Mouse (Mus musculus) heart, postnatal 14 days (tissue): ENCODE data around the gene Ppp1r9a. TPM values are rescaled to one million over a fixed set of nuclear protein-coding genes. Genes with fewer than 3 reads are reported as not detected.

Experiments
- DNase-seq, 2 experiments: peaks; one replicate each; pipeline ENCODE4 v3.0.0; 2021 to 2022
- intact Hi-C: fragments of 180-260 bp; cut with DNase I; formaldehyde crosslinking; loops from one replicate; pipeline ENCODE4 v1.15.1; 2025
- total RNA-seq, 2 experiments: library from RNA; stranded (reverse); gene quantifications; 2 replicates each; pipeline ENCODE4 v1.2.3; 2021

Gene Ppp1r9a
- total RNA-seq, 2 experiments from 2014 or later: 18.1 to 18.6 TPM

DNA sequence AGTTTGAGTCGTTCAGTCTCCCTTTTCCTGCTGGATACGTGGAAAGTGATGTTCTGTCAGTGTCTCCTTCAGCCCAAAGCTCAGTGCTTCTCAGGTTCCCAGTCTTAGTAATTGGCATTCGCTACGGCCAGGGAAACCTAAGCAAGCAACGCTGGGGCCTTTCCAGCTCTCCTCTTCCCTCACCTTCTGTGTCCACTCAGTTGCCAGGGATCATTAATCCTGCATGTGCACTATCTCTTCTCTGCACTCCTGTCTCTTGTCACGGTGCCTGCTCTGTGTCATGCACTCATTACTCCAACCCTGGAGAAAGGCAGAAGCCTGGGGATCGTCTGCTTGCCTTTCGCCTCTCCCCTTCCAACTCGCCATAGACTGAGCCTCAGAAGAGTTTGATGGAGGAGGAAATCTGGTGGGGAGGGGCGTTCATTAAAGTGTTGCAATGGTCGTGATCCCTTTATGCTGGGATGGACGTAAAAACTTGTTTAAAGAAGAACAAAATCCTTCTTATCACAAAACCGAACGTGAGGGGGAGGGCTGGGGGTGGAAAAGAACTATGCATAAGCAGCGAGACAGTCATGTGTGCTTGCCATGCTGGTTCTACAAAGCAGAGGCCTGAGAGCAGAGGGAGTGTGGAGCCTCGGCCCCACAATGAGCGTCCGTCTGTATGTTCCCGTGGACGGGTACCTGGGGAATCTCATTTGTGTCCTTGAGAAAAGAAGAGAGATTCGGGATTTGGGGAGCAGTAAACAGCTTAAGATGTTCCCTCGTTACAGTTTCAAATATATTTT, 103.0 kb downstream of the Ppp1r9a start:
- intact Hi-C loops: no loop called here
- peak in 1 of 2 experiments; percentile 21 for DNase-seq

DNA sequence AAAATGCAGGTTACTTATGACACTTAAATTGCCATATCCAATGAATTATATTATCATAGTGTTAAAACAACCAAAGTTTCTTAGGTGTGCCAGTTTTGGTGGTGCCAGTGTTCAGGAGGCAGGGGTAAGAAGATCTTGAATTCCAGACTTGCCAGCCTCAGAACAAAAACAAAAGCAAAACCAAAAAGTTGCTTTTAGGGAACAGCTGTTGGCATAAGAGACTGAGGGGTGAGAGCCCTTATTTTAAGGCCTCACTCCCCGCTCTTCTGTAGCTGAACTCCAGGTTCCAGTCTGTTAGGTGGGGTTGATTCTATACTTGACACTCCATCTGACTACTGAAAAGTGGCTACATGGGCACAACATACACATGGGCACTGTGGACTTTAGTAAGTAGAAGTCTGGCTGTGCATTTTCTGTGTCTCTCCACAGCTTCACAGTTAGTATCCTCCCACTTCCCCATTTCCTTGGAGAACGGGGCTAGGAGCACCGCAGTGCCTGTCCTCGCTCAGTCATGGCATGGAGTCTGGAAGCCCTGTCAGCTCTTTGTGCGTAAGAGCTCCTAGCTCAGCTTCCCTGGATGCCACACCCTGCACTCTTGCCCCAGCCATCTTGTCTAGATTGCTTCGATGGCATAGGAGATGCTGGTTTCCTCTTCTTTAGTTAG, 103.7 kb downstream of the Ppp1r9a start:
- intact Hi-C loops: no loop called here
- no peak for DNase-seq

DNA sequence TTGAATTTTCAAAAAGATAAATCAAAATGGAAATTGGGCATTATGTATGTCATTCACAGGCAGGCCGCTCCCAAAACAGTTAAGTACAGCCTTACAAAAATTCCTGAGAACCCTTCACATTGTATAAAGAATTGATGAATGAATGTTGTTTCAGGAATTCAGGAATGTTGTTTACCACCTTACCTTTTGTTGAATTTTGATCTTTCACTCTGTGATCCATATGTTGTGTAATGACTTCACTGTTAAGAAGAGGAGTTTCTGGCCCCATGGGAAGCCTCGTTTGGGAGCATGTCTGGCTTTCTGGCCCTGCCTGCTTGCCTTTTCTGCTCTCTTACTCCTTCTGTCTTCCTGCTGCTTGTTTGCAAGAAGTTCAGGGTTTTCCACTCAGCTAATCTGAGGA, 105.4 kb downstream of the Ppp1r9a start:
- no peak for DNase-seq
- intact Hi-C loops: no loop called here

DNA sequence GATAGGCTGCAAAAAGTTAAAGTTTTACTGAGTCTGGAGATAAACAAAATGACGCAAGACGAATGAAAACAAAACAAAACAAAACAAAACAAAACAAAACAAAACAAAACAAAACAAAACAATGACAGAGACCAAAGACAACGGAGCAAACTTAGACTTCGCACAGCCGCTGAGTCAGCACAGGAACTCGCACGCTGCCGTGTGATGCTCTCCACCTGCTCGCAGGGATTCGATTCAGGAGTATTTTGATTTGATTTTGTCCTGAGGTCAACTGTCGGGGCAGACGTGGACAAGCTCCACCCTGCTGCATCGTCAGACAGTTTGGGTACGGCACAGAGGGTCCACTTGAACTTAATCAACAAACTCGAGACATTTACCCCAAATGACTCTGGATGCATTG, 105.9 kb downstream of the Ppp1r9a start:
- DNase-seq: no peak
- intact Hi-C loops: no loop called here

DNA sequence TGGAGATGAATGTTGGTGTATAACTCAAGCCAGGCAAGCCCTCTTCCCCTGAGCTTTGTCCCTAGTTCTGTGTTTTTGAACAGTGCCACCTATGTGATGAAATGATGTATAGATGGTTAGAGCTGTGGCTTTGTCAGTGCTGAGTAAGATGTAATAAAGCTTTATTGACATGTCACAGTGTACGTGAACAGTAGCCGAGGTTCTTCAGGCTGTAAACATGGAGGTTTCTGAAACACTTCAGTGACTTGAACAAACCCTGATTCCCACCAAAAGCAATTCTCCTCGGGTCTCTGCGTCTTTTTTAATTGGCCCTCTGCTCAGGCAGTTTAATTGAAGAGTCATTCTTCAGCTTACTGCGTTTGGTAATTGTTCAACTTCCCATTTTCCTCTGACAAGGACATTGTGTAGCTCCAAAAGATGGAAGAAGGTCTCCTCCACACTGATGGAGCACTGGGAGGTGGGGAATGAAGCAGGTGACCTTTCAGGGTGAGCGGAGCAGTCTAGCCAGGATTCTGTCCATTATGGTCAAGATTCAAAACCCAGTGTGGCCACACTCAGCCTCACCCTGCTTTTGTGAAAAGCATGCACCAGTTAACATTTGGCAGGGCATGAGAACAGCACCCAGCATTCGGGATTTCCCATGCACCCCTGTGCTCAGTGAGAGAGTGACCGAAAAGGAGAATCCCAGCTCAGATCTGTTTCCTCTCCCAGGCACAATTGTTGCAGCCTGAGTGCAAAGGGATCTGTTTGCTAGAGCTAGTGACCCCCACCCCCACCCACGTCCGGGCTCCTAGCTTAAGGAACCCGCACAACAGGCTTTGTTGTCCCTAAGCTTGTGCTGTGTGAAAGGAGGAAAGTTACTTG, 108.1 kb downstream of the Ppp1r9a start:
- DNase-seq: no peak
- intact Hi-C loops: no loop called here

DNA sequence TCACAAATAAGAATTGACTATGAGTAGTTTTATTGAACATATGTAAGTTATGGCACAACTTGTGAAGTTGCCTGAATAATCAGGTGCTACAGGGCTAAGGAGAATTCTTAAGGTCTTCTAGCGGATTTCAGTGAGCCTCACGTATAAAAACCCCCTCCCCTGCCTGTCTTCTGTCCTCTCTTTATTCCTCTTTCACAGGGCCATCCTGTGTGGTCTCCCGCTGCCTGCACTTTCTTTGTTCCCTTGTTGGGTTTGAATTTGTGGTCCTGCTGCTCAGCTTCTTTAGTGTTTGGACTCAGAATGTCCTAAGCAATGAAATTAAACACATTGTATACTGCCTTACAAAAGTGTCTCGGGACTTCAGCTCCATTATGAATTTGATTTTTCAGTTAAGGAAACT, 110.1 kb downstream of the Ppp1r9a start:
- no peak for DNase-seq
- intact Hi-C loops: no loop called here

DNA sequence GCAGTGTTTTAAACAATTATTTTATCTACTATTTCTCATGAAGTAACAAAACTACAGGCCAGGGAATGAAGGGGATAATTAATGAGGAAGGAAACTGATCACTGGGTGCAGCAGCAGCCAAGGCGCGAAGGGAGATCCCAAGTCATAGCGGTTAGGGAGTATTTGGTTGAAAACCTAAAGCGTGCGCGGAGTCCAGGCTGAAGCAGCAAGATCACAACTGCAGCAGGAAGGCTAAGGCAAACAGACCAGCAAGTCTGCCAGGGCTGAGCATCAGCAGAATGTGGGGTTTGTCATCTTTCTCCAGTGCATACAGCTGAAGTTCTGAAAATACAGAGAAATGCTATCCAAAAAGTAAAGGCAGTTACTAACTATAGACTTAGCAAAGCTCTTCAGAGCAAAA, 111.8 kb downstream of the Ppp1r9a start:
- intact Hi-C loops: no loop called here
- no peak for DNase-seq

DNA sequence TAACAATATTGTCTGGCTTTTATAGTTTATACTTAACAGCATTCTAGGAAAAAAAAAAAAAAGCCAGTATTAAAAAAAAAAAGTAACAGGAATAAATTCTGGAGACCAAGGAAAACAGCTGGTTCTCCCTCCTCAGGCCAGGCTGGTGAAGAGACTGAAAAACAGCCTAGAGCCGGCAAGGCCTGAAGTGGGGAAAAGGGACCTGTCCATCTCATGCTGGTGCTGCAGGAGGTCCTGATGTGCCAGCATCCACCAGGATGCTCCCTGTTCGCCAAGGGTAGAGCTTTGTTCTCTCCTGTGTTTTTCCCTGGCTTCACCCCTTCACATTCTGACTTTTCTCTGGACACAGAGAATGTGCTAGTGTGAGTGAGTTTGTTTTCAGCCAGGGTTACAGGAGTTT, 112.5 kb downstream of the Ppp1r9a start:
- no peak for DNase-seq
- intact Hi-C loops: no loop called here

DNA sequence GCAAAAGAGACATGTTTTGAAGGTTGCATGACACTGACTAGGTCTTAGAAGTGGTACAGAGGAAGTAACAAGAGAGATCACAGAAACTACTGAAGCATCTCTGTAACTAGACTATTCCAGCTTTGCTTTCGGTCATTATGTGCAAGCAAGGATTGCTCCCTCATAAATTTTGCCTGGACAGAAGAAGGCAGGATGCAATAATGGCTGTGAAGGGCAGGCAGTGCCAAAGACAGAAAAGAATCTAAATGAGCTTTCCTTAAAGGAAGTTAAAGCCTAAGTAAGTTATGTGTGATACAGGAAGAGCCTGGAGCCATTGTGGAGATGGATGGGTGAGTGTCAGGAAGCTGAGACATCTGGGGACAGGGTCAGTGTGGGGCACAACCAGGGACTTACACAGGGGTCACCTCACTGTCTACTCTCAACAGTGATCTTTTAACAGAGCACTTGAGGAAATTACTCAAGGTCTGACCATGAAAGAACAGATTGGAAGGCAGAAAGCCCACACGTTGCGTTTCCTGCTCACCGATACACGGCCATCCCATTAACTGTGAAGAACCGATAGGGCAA, 115.3 kb downstream of the Ppp1r9a start:
- intact Hi-C loops: no loop called here

DNA sequence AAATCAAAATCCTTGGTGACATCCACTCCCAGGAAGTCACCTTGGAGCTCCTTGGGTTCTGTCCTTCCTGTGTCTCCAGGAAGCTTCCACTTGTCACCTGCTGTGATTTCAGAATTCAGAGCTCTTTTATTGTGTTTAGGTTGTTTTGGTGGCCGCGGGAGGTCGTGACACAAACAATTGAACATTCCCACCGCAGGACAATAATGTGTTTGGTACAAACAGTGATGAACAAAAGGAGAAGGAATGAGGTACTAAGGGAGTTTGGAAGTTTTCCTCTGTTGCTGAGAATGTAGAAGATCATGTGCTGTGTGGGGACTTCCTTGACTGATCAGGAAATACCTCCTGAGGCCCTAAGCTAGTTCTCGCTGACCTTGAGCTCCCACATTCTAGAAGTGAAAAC, 116.5 kb downstream of the Ppp1r9a start:
- DNase-seq: no peak
- intact Hi-C loops: no loop called here

More for the DNA sequence above, 115.3 kb downstream of the Ppp1r9a start:
- DNase-seq: no peak

DNA sequence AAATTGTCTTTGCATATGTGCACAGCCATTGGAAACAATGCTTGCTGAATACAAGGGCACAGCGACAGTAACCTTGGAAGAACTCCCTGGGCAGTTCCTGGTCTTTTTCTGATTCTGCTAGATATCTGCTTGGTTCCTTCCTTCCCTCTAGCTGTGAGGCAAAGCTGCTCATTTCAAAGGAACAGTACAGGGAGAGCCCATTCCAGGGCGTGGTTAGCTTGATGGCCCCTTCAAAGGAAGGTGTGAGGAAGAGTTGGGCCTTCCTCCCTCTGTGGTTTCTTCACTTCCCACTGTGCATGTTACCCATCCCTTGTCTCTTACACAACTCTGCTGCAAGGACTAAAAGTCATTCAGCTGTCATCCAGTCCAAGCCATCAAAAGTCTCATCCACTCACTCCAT, 117.3 kb downstream of the Ppp1r9a start:
- intact Hi-C loops: no loop called here
- DNase-seq: no peak

DNA sequence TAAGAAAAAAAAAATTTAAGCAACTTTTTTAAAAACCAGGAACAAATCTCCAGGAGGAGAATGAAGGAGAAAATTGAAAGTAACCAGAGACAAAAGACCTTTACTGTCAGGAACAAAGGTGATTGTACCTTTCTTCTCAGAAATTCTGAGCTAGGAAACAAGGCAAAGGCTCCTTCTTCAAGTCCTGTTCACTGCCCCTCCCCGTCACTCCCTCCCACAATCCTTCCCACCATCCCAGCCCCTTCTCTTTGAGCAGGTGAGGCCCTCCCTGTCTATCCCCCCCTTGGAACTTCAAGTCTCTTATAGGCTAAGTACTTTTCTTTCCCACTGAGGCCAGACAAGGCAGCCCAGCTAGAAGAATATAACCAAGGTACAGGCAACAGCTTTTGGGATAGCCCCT, 117.8 kb downstream of the Ppp1r9a start:
- intact Hi-C loops: no loop called here
- no peak for DNase-seq

DNA sequence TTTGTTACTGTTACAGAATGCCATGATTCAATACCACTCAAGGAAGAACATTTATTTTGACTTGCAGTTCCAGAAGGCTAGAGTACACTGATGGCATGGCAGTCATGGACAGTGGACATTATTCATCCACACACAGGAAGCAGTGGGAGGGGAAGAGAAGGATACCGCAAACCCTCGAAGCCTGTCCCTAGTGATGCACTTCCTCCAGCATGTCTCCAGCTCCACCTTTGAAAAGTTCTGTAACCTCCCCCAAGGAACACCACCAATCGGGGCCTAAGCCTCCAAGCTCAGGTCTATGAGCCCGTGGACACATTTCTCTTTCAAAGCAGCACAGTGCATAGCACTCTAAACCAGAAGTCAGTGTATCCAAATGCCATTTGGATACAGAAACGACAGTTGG, 120.0 kb downstream of the Ppp1r9a start:
- intact Hi-C loops: no loop called here
- DNase-seq: no peak

DNA sequence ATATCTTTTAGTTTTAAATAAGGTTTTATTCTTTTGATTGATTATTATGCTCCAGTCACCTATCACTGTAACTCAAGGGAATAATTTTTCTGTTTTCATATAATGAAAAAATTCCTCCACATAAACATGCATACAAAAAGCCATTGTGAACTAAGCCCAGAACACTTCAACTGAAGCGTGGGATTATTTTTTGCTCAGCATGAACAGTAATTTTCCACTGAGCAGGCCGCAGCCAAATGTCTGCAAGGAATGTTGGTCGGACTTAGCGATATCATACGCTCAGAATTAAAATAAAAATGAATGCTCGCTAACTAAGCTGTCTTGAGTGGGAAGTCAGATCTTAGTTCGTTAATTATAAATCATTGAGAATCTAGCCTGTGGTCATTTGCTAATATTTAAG, 122.2 kb downstream of the Ppp1r9a start:
- DNase-seq: no peak
- intact Hi-C loops: no loop called here

DNA sequence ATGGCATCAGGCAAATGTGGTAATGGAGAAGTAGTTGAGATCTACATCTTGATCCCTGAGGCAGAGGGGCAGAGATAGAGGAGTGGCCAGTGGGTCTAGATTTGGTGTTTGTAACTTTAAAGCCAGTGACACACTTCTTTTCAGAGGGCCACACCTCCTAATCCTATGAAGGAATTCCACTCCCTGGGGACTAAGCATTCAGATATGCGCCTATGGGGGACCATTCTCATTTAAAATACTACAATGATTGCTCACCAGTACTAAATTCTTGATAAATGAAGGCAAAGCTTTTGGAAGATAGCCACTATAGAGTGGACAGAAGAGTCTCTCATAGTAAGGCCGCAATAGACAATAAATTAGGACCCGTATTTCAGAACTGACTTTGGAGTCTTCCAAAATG, 124.1 kb downstream of the Ppp1r9a start:
- intact Hi-C loops: no loop called here
- no peak for DNase-seq

DNA sequence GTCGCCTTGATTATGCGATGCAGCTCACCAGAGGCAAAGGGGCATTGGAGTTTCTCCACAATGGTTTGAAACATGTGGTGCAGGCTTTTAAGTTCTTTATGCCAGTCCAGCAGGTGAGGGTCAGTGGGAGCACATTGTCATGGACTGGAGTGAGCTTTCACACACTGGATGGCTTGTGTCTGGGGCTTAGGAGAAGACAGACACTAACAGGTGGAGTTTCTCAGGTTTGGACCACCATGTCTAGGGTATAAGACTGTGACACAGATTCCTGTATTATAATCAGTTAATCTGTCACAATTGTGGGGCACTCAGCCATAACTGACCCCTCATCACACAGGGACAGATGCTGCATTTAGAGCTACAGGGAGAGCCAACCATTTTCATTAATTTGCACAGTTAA, 124.5 kb downstream of the Ppp1r9a start:
- intact Hi-C loops: no loop called here

DNA sequence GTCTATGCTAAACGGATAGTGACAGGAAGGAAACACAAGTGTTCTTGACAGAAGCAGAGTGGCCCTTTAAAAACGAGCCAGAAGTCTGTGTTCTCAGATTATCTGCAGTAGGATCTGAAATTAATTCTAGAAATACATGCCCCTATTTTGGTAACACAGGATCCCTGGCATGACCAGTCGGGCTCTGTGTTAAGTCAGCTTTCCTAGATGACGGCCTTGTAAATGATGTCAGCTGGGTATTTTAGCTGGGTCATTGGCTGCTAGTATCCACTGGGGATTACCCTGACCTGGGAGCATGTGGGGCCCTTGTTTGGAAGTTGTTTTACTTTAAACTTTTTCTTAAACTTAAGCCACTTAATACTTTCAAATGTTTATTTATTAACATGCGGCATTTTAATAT, 125.1 kb downstream of the Ppp1r9a start:
- intact Hi-C loops: no loop called here
- DNase-seq: no peak

More for the DNA sequence above, 124.5 kb downstream of the Ppp1r9a start:
- no peak for DNase-seq

DNA sequence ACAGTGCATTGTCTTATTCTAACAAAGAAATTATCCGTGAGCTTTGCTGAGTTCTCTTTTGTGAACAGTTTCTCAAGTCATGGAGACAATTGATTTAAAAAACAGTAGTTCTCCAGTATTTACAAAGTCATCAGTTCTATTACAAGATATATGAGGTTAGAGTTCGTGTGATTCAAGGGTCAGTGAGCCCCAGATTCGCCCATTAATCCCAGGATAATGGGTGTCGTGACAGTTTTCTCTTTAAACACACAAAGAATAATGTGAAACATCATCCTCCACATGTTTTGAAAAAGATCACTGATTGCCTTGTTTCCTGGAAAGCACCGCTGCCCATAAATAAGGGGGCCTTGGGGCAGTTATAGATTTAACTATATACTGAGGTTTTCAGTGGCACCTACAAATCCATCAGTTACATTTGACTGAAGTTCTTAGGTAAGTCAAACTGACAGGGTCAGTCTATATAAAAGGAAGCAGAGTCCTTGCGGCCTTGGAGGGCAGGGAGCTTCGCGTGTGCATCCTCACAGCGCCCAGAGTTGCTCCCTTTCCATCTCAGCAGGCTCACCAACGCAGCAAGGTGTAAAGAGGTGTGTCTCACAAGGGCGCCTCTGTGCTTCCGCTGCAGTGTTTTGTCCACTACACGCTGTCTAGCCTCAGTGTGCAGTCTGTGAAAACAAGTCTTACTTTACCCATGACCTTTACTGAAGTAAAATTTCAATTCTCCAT, 126.6 kb downstream of the Ppp1r9a start:
- no peak for DNase-seq
- intact Hi-C loops: no loop called here

DNA sequence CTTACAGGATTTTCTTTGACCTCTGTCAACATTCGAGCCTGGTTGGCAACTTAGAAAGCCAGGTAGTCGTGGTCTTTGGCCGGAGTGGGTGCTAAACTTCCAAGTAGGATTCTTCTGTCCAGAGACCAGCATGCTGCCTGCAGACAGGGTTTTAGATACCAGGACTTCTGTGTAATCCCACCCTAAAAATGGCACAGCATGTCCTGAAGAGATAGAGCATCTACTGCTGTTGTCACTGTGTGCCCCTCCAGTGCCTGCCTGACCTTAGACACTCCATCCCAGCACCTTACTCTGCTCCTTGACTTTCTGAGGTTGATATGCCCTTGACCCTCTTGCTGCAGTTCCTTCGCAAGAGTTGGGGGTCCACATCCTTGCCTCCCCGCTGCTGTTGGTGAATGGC, 127.2 kb downstream of the Ppp1r9a start:
- intact Hi-C loops: no loop called here
- DNase-seq: no peak

DNA sequence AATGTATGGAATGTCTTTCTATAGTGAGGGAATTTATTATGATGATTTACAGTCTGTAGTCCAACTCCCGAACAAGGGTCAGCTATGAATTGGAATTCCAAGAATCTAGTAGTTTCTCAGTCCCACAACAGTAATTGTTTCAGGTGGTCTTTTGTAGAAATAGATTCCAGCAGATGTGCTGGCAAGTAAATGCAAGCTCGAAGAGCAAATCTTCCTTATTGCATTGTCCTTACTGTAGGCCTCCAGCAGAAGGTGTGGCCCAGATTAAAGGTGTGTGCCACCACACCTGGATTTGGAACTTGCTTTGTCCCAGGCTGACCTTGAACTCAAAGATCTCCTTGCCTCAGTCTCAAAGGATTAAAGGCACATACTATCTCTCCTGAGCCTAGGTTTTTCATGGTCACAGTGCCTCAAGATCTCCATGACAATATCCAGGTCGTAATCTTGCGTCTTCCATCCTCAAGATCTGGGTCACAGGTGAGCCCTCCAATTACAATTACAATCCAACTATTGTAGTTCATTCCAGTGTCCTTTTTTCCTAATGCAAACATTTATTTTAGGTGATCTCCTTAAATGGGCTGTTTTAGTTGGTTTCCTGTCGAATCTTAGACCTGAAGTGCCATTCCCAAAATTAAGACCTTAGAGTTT, 130.4 kb downstream of the Ppp1r9a start:
- intact Hi-C loops: no loop called here
- DNase-seq: no peak
